Mouse (Mus musculus): ENCODE measurements at regions not wholly inside any gene's neighbourhood (a gene's known extent, or its start where the extent isn't known, plus 50 kb on each side); places are given as distances from the start of the nearest gene placed in this dataset.

DNA sequence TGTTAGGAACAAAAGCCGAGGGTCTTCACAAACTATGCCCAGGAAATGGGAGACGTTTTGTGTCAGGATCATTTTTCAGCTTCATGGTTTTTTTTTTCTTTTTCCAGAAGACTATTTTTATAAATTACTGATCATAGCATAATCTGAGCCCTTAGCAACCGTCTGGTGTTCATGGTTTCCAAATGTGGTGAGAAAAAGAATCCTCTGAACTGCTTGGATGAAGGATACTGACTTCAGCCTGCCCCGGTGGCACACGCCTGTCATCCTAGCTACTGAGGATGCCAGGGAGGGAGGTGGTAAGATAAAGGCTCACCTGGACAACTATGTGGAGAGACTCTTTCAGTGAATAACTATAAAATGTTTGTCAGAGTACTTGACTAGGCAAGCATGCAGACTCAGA is 72.4 kb upstream of the Epcam start:
- TF ChIP-seq POLR2A (IDR thresholded peaks at IDR 0.05; ENCODE audit: insufficient read length, low read depth): no peak
- no peak for TF ChIP-seq MYOD1 (IDR thresholded peaks at IDR 0.05; ENCODE audit: control insufficient read depth in 1 of 3, insufficient read length in 2 of 3, low read depth in 2 of 3)
- no peak for TF ChIP-seq MAX (IDR thresholded peaks at IDR 0.05; ENCODE audit: low read depth)
- TF ChIP-seq SRF (IDR thresholded peaks at IDR 0.05; ENCODE audit: control insufficient read depth, insufficient read length, low read depth): no peak
- TF ChIP-seq TCF3 (IDR thresholded peaks at IDR 0.05; ENCODE audit: insufficient read length, low read depth): no peak
- no peak for TF ChIP-seq USF1 (IDR thresholded peaks at IDR 0.05; ENCODE audit: low read depth)
- TF ChIP-seq CEBPB (IDR thresholded peaks at IDR 0.05; ENCODE audit: insufficient read depth, poor library complexity, severe bottlenecking): no peak

All from myocyte (in vitro differentiated cells).